Mouse (Mus musculus): ENCODE data around the gene Ccdc57. TPM values are rescaled to one million over a fixed set of nuclear protein-coding genes. Genes with fewer than 3 reads are reported as not detected.

Gene Ccdc57
- polyA plus RNA-seq, 1 experiment from 2014 or later: 1.1 TPM

GRCm38 (mm10) chr11:120950281-120951202, 17.9 kb upstream of the Ccdc57 start:
- Histone ChIP-seq H3K9ac (ENCODE audit: low read length) (peak overlapping the region; percentile 23; the same call in 1 of the 2 replicates), H3K4me3 (ENCODE audit: low read depth, low read length) (peak overlapping the region; percentile 47), H3K36me3 (ENCODE audit: control insufficient read depth, insufficient read depth, low read length) (no peaks in the 10 kb centered on the region), H3K4me2 (replicated peaks; ENCODE audit: low read depth) (peak overlapping the region; percentile 76), H3K27ac (replicated peaks) (no peak overlapping the region), H3K27me3 (ENCODE audit: control insufficient read depth, insufficient read depth, low read length) (no peaks in the 10 kb centered on the region), H3K4me1 (replicated peaks; ENCODE audit: control insufficient read depth, insufficient read depth) (peaks cover 9% of the 10 kb centered on the region), H3K9me3 (ENCODE audit: control insufficient read depth, low read length) (no peaks in the 10 kb centered on the region)
- no peak for TF ChIP-seq EP300 (optimal IDR thresholded peaks at IDR 0.05)
- peak; percentile 34 for TF ChIP-seq CTCF (IDR thresholded peaks at IDR 0.05; ENCODE audit: low read depth)
- peak; percentile 89 for DNase-seq (ENCODE audit: low spot score)
- WGBS: 7% methylated on average over 34 of the region's 39 CpGs
- peak; percentile 77 for ATAC-seq (ENCODE audit: low FRiP score, low TSS enrichment)

GRCm38 (mm10) chr11:120949863-120950262, 17.2 kb upstream of the Ccdc57 start:
- peak overlapping the region; percentile 47 for H3K4me3 ChIP-seq (ENCODE audit: low read depth, low read length)
- H3K4me1 ChIP-seq (replicated peaks; ENCODE audit: control insufficient read depth, insufficient read depth): peaks cover 9% of the 10 kb centered on the region
- no peaks in the 10 kb centered on the region for H3K36me3 ChIP-seq (ENCODE audit: control insufficient read depth, insufficient read depth, low read length)
- ATAC-seq (ENCODE audit: low FRiP score, low TSS enrichment) (no peak), DNase-seq (ENCODE audit: low spot score) (no peak)
- H3K27ac ChIP-seq (replicated peaks): no peak overlapping the region
- H3K27me3 ChIP-seq (ENCODE audit: control insufficient read depth, insufficient read depth, low read length): no peaks in the 10 kb centered on the region
- H3K9ac ChIP-seq (ENCODE audit: low read length): no peak overlapping the region; the same call in 1 of the 2 replicates
- no peaks in the 10 kb centered on the region for H3K9me3 ChIP-seq (ENCODE audit: control insufficient read depth, low read length)
- 41% methylated on average over 10 of the region's 10 CpGs for WGBS
- no peak for TF ChIP-seq EP300 (optimal IDR thresholded peaks at IDR 0.05)
- no peak for TF ChIP-seq CTCF (IDR thresholded peaks at IDR 0.05; ENCODE audit: low read depth)
- H3K4me2 ChIP-seq (replicated peaks; ENCODE audit: low read depth): peak overlapping the region; percentile 76

GRCm38 (mm10) chr11:120948861-120949851, 16.5 kb upstream of the Ccdc57 start:
- Histone ChIP-seq H3K27ac (replicated peaks) (0 out of 2 replicates have a peak overlapping the region, but pooled peaks have one; percentile 30), H3K9me3 (ENCODE audit: control insufficient read depth, low read length) (no peaks in the 10 kb centered on the region), H3K27me3 (ENCODE audit: control insufficient read depth, insufficient read depth, low read length) (no peaks in the 10 kb centered on the region), H3K9ac (ENCODE audit: low read length) (peak overlapping the region; percentile 57), H3K4me2 (replicated peaks; ENCODE audit: low read depth) (peak overlapping the region; percentile 76), H3K4me1 (replicated peaks; ENCODE audit: control insufficient read depth, insufficient read depth) (peaks cover 9% of the 10 kb centered on the region), H3K36me3 (ENCODE audit: control insufficient read depth, insufficient read depth, low read length) (no peaks in the 10 kb centered on the region), H3K4me3 (ENCODE audit: low read depth, low read length) (peak overlapping the region; percentile 47)
- 6% methylated on average over 53 of the region's 75 CpGs for WGBS
- DNase-seq (ENCODE audit: low spot score) (peak; percentile 56), ATAC-seq (ENCODE audit: low FRiP score, low TSS enrichment) (no peak)
- TF ChIP-seq CTCF (IDR thresholded peaks at IDR 0.05; ENCODE audit: low read depth): peak; percentile 31; the same call in 1 of the 2 replicates
- TF ChIP-seq EP300 (optimal IDR thresholded peaks at IDR 0.05): no peak

- DNase-seq (ENCODE audit: low spot score): peak; percentile 47
- Histone ChIP-seq H3K4me3 (ENCODE audit: low read depth, low read length) (peak within 1 kb of the TSS; percentile 47), H3K36me3 (ENCODE audit: control insufficient read depth, insufficient read depth, low read length) (no peaks in the 10 kb centered on the region), H3K9ac (ENCODE audit: low read length) (peak within 1 kb of the TSS; percentile 57), H3K4me1 (replicated peaks; ENCODE audit: control insufficient read depth, insufficient read depth) (peaks cover 9% of the 10 kb centered on the region), H3K27ac (replicated peaks) (0 out of 2 replicates have a peak within 1 kb of the TSS, but pooled peaks have one; percentile 30), H3K27me3 (ENCODE audit: control insufficient read depth, insufficient read depth, low read length) (no peaks in the 10 kb centered on the region), H3K9me3 (ENCODE audit: control insufficient read depth, low read length) (no peaks in the 10 kb centered on the region), H3K4me2 (replicated peaks; ENCODE audit: low read depth) (peak within 1 kb of the TSS; percentile 76)
- ATAC-seq (ENCODE audit: low FRiP score, low TSS enrichment): no peak
- no peak for TF ChIP-seq CTCF (IDR thresholded peaks at IDR 0.05; ENCODE audit: low read depth)
- TF ChIP-seq EP300 (optimal IDR thresholded peaks at IDR 0.05): no peak
- WGBS: 24% methylated on average over 12 of the region's 12 CpGs
Measured at GRCm38 (mm10) chr11:120948328-120948727, 15.7 kb upstream of the Ccdc57 start, which contains the start of gene Slc16a3. Gene Slc16a3, plus strand, starts transcription at chr11:120948480.

- 69% methylated on average over 5 of the region's 5 CpGs for WGBS
- no peaks in the 10 kb centered on the region for H3K27me3 ChIP-seq (ENCODE audit: control insufficient read depth, insufficient read depth, low read length)
- H3K4me3 ChIP-seq (ENCODE audit: low read depth, low read length): no peak overlapping the region
- no peak for ATAC-seq (ENCODE audit: low FRiP score, low TSS enrichment)
- no peak overlapping the region for H3K4me2 ChIP-seq (replicated peaks; ENCODE audit: low read depth)
- no peaks in the 10 kb centered on the region for H3K36me3 ChIP-seq (ENCODE audit: control insufficient read depth, insufficient read depth, low read length)
- TF ChIP-seq CTCF (IDR thresholded peaks at IDR 0.05; ENCODE audit: low read depth): no peak
- no peak for TF ChIP-seq EP300 (optimal IDR thresholded peaks at IDR 0.05)
- DNase-seq (ENCODE audit: low spot score): no peak
- H3K9ac ChIP-seq (ENCODE audit: low read length): no peak overlapping the region
- no peaks in the 10 kb centered on the region for H3K9me3 ChIP-seq (ENCODE audit: control insufficient read depth, low read length)
- H3K27ac ChIP-seq (replicated peaks): no peak overlapping the region
- peaks cover 7% of the 10 kb centered on the region for H3K4me1 ChIP-seq (replicated peaks; ENCODE audit: control insufficient read depth, insufficient read depth)
Measured at GRCm38 (mm10) chr11:120945926-120946325, 13.3 kb upstream of the Ccdc57 start.

Data from stomach, postnatal 0 days (tissue).